7 mouse cellular contexts compared by ENCODE assay signal in genomic region chr7:29108992-29109955, GRCm38 (mm10). TPM values are rescaled to one million over a fixed set of nuclear protein-coding genes. Genes with fewer than 3 reads are reported as not detected.
DNase-seq lines count a peak whose midpoint lies in the region; ATAC-seq and TF ChIP-seq lines count a peak whose summit lies in the region.

No protein-coding gene starts in this region.

- H3K9ac ChIP-seq in intestine, postnatal 0 days (ENCODE audit: low read depth, low read length) = no peak overlapping the region

- ATAC-seq in intestine, postnatal 0 days = no peak

- H3K36me3 ChIP-seq in intestine, postnatal 0 days (ENCODE audit: control insufficient read depth, insufficient read depth) = no peaks in the 10 kb centered on the region
- peaks cover 8% of the 10 kb centered on the region; the same call in 1 of the 2 replicates for H3K36me3 ChIP-seq in limb, embryonic 10.5 days

- no peak for TF ChIP-seq CTCF in intestine, postnatal 0 days (IDR thresholded peaks at IDR 0.05; ENCODE audit: low read depth)

- no peak overlapping the region for H3K27ac ChIP-seq in intestine, postnatal 0 days (ENCODE audit: low read depth, low read length)
- peak overlapping the region; percentile 71 for H3K27ac ChIP-seq in limb, embryonic 10.5 days

- 32% methylated on average over 38 of the region's 38 CpGs for WGBS in intestine, postnatal 0 days
- 25% methylated on average over 38 of the region's 38 CpGs for WGBS in limb, embryonic 10.5 days

- no peaks in the 10 kb centered on the region for H3K27me3 ChIP-seq in intestine, postnatal 0 days (replicated peaks; ENCODE audit: control insufficient read depth, insufficient read depth, low read length)
- no peaks in the 10 kb centered on the region for H3K27me3 ChIP-seq in limb, embryonic 10.5 days (ENCODE audit: low read depth, poor library complexity, severe bottlenecking)

- no peaks in the 10 kb centered on the region for H3K4me1 ChIP-seq in intestine, postnatal 0 days (replicated peaks; ENCODE audit: control insufficient read depth, insufficient read depth, low read length)
- peaks cover 16% of the 10 kb centered on the region for H3K4me1 ChIP-seq in limb, embryonic 10.5 days

- peak overlapping the region; percentile 33 for H3K4me2 ChIP-seq in intestine, postnatal 0 days (replicated peaks; ENCODE audit: low read depth)

- no peak overlapping the region for H3K4me3 ChIP-seq in intestine, postnatal 0 days (ENCODE audit: low read depth, low read length)
- H3K4me3 ChIP-seq in limb, embryonic 10.5 days = peak overlapping the region; percentile 44

- DNase-seq in adrenal gland, adult (ENCODE audit: inconsistent age in 2 of 2, low spot score in 1 of 2) = peak; percentile 69 to 81
- peak; percentile 8 for DNase-seq in cerebellum, adult 9-10 months
- peak; percentile 27 for DNase-seq in gonadal fat pad, adult 2 months (ENCODE audit: low read depth)
- DNase-seq in limb, embryonic 10.5 days (ENCODE audit: low spot score) = peak; percentile 63
- DNase-seq in neural tube, embryonic 10.5 days (ENCODE audit: extremely low spot score, low spot score) = peak; percentile 52
- DNase-seq in urinary bladder, postnatal 25 days (ENCODE audit: low spot score) = peak; percentile 43

- H3K9me3 ChIP-seq in intestine, postnatal 0 days (ENCODE audit: control insufficient read depth) = no peaks in the 10 kb centered on the region
- no peaks in the 10 kb centered on the region for H3K9me3 ChIP-seq in limb, embryonic 10.5 days (replicated peaks)

RNA-seq across cellular contexts. Expression of gene Ryr1, which starts 15.7 kb away (rescaled TPM):
- 0.16 and 0.32 TPM in 2 replicates for polyA plus RNA-seq in gonadal fat pad, adult 2 months (2012; rRNA removed)
- polyA plus RNA-seq in intestine, postnatal 0 days (2015; fragmentation: Nextera tagmentation; extraction: Ambion mirVana) = 0.43 and 0.63 TPM in 2 replicates
- 1.8 and 2.2 TPM in 2 replicates for polyA plus RNA-seq in limb, embryonic 10.5 days (2016; fragmentation: Nextera tagmentation; extraction: Ambion mirVana)

RNA-seq across cellular contexts. Expression of gene Rasgrp4, which starts 25.4 kb away (rescaled TPM):
- 4.7 and 7.6 TPM in 2 replicates for polyA plus RNA-seq in gonadal fat pad, adult 2 months (2012; rRNA removed)
- 0.21 and 0.29 TPM in 2 replicates for polyA plus RNA-seq in intestine, postnatal 0 days (2015; fragmentation: Nextera tagmentation; extraction: Ambion mirVana)
- 0.60 and 0.70 TPM in 2 replicates for polyA plus RNA-seq in limb, embryonic 10.5 days (2016; fragmentation: Nextera tagmentation; extraction: Ambion mirVana)

RNA-seq across cellular contexts. Expression of gene Fam98c, which starts 46.8 kb away (rescaled TPM):
- polyA plus RNA-seq in gonadal fat pad, adult 2 months (2012; rRNA removed) = 27.6 and 28.2 TPM in 2 replicates
- 75.9 and 83.4 TPM in 2 replicates for polyA plus RNA-seq in intestine, postnatal 0 days (2015; fragmentation: Nextera tagmentation; extraction: Ambion mirVana)
- 10.7 and 11.2 TPM in 2 replicates for polyA plus RNA-seq in limb, embryonic 10.5 days (2016; fragmentation: Nextera tagmentation; extraction: Ambion mirVana)

Comparison
In these comparisons a context has a peak if more than half of its experiments do, and no peak if none do; other contexts are left out.
1. DNase-seq: peak in every context shown above with its lines; median percentile 75 in adrenal gland, adult; 63 in limb, embryonic 10.5 days; 52 in neural tube, embryonic 10.5 days; 43 in urinary bladder, postnatal 25 days; 27 in gonadal fat pad, adult 2 months; 8 in cerebellum, adult 9-10 months.